8 mouse cellular contexts compared by ENCODE assay signal in the genomic region with DNA sequence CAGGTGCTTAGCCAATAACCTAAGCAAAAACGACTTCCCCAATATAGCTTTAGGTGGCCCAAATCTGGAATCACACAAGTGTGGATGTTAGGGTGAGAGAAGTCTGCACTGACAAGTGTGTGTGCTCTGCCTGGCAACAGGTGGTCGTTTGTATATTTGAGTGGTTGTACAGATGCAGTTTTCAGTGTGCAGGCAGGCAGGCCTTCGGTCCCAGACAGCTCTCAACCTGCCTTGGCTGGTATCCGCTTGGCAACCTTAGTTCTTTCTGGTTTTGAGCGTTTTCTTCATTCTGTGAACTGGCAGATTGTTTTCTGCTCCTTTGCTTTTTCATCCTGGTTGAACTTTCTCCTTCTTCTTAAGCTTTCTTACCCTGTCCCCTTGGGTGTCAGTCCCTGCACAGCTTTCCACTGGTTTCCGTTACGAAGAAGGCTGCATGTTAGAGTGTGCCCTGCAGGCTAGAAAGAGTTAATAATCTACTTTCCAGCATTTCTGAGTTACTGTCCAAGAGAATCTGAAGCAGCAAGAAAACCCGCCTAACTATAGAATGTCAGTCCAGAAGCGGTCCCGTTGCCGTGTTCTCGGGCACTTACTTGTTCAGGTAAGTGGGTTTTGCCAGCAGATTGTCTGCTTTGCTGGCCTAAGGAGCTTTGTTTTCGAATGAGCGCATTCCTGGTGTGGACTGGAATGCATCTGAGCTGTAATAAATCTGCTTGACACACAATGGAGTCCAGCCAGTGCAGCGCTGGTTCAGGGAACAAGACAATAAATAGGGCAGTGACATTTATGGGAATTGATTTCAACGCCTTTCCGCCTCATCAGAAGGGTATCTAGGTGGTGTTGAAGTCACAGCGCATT.
DNase-seq lines count a peak whose midpoint lies in the region; ATAC-seq and TF ChIP-seq lines count a peak whose summit lies in the region.

No protein-coding gene starts in this region.

- ATAC-seq in forebrain, embryonic 16.5 days: no peak
- ATAC-seq in intestine, embryonic 15.5 days: peak; percentile 80
- peak; percentile 76 for ATAC-seq in lung, postnatal 0 days

- H3K36me3 ChIP-seq in forebrain, embryonic 16.5 days (ENCODE audit: control insufficient read depth, insufficient read depth): no peaks in the 10 kb centered on the region
- H3K36me3 ChIP-seq in intestine, embryonic 15.5 days: no peaks in the 10 kb centered on the region
- H3K36me3 ChIP-seq in lung, postnatal 0 days (ENCODE audit: insufficient read depth, low read length): no peaks in the 10 kb centered on the region

- H3K27me3 ChIP-seq in forebrain, embryonic 16.5 days (replicated peaks; ENCODE audit: control insufficient read depth, insufficient read depth, low read length): 0 out of 2 replicates have a peak, but pooled peaks cover 3% of the 10 kb centered on the region
- H3K27me3 ChIP-seq in intestine, embryonic 15.5 days (replicated peaks): no peaks in the 10 kb centered on the region
- no peaks in the 10 kb centered on the region for H3K27me3 ChIP-seq in lung, postnatal 0 days (replicated peaks; ENCODE audit: insufficient read depth, low read length)

- TF ChIP-seq CTCF in lung, postnatal 0 days (IDR thresholded peaks at IDR 0.05): no peak

- 0 out of 2 replicates have a peak overlapping the region, but pooled peaks have one; percentile 29 for H3K9ac ChIP-seq in forebrain, embryonic 16.5 days (replicated peaks; ENCODE audit: low read depth, low read length)
- no peak overlapping the region for H3K9ac ChIP-seq in intestine, embryonic 15.5 days
- no peak overlapping the region for H3K9ac ChIP-seq in lung, postnatal 0 days (replicated peaks; ENCODE audit: low read depth)

- H3K4me3 ChIP-seq in forebrain, embryonic 16.5 days (replicated peaks; ENCODE audit: low read length): no peak overlapping the region
- no peak overlapping the region for H3K4me3 ChIP-seq in intestine, embryonic 15.5 days (replicated peaks)
- H3K4me3 ChIP-seq in lung, postnatal 0 days (ENCODE audit: low read depth, low read length): no peak overlapping the region

- H3K4me1 ChIP-seq in forebrain, embryonic 16.5 days (replicated peaks; ENCODE audit: control insufficient read depth, insufficient read depth, low read length): peaks cover 25% of the 10 kb centered on the region
- H3K4me1 ChIP-seq in intestine, embryonic 15.5 days (replicated peaks): peaks cover 10% of the 10 kb centered on the region
- 0 out of 2 replicates have a peak, but pooled peaks cover 13% of the 10 kb centered on the region for H3K4me1 ChIP-seq in lung, postnatal 0 days (ENCODE audit: insufficient read depth, low read depth, low read length)

- H3K4me2 ChIP-seq in forebrain, embryonic 16.5 days (ENCODE audit: low read length): peak overlapping the region; percentile 32
- peak overlapping the region; percentile 51 for H3K4me2 ChIP-seq in intestine, embryonic 15.5 days (replicated peaks)
- peak overlapping the region; percentile 35 for H3K4me2 ChIP-seq in lung, postnatal 0 days (replicated peaks; ENCODE audit: low read depth, low read length)

- no peaks in the 10 kb centered on the region for H3K9me3 ChIP-seq in forebrain, embryonic 16.5 days (ENCODE audit: control insufficient read depth, low read length)
- no peaks in the 10 kb centered on the region for H3K9me3 ChIP-seq in intestine, embryonic 15.5 days
- no peaks in the 10 kb centered on the region for H3K9me3 ChIP-seq in lung, postnatal 0 days (ENCODE audit: low read length)

- WGBS in forebrain, embryonic 16.5 days: 22% methylated on average over 18 of the region's 18 CpGs
- WGBS in intestine, embryonic 15.5 days: 24% methylated on average over 18 of the region's 18 CpGs
- WGBS in lung, postnatal 0 days: 28% methylated on average over 18 of the region's 18 CpGs

- peak; percentile 7 to 14 for DNase-seq in cerebellum, postnatal 14 days
- DNase-seq in cerebellum, adult 8-10 months: no peak
- peak; percentile 75 for DNase-seq in lung, postnatal 0 days (ENCODE audit: low spot score)
- DNase-seq in skeletal muscle tissue, adult 2 months (ENCODE audit: low read depth, low spot score): peak; percentile 13
- DNase-seq in right cerebral cortex, postnatal 25 days: no peak
- DNase-seq in cerebellum, adult 11 months: no peak

- peak overlapping the region; percentile 41; the same call in 1 of the 2 replicates for H3K27ac ChIP-seq in forebrain, embryonic 16.5 days (ENCODE audit: low read length)
- no peak overlapping the region for H3K27ac ChIP-seq in intestine, embryonic 15.5 days
- no peak overlapping the region for H3K27ac ChIP-seq in lung, postnatal 0 days (ENCODE audit: low read length)

- TF ChIP-seq EP300 in lung, postnatal 0 days (IDR thresholded peaks at IDR 0.05): no peak

Comparison
In these comparisons a context has a peak if more than half of its experiments do, and no peak if none do; other contexts are left out.
1. DNase-seq: peak in cerebellum, postnatal 14 days (2 of 2), lung, postnatal 0 days (single experiment) and skeletal muscle tissue, adult 2 months (single experiment); none in cerebellum, adult 8-10 months (single experiment), right cerebral cortex, postnatal 25 days (single experiment) and cerebellum, adult 11 months (single experiment).
2. Peak in every context shown above with its lines, with median percentiles within 50 percentile points of each other: H3K4me2 ChIP-seq.